Mouse (Mus musculus): Measurements from ENCODE around the gene Atp6ap1l.

- no peak for TF ChIP-seq CTCF (IDR thresholded peaks at IDR 0.05)
- no peak for TF ChIP-seq EP300 (IDR thresholded peaks at IDR 0.05; ENCODE audit: insufficient read depth, low read depth, low read length)
Measured at GRCm38 (mm10) chr13:90881727-90882429, 23.3 kb downstream of the Atp6ap1l start.
